Mouse (Mus musculus) heart, adult 8-10 months (tissue): Measurements from ENCODE around the gene Cped1. TPM values are rescaled to one million over a fixed set of nuclear protein-coding genes. Genes with fewer than 3 reads are reported as not detected.
"Not testable (repeated sequence)": the region's sequence is repeated elsewhere in the genome, so short reads cannot be mapped to it uniquely, and the experiment has no call there.

Experiments used
- DNase-seq: peaks from one replicate; pipeline ENCODE4 v3.0.0; 2022; ENCODE audit warnings: low spot score
- total RNA-seq, 4 experiments: library from RNA; stranded (reverse); gene quantifications; 2 replicates each; pipeline ENCODE4 v1.2.4; 2022

Gene Cped1
- total RNA-seq, 4 experiments from 2014 or later, result 19.0 to 28.2 (median 24.9) TPM

DNA sequence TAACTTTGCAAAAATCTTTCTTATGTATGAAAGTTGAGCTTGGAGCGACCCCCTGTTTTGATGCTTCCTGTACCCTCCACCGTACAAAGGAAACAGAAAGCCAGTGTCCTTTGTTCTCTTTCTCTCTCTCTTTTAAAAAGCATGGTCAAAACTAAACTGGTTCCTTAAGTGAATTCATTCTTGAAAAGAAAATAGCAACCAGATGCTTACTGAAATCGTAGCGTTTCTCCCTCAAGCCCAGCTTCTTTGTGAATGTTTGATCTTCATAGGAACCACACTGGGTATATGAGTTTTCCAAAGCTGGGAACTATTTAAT, 40.6 kb downstream of the Cped1 start:
- DNase-seq, result no peak

DNA sequence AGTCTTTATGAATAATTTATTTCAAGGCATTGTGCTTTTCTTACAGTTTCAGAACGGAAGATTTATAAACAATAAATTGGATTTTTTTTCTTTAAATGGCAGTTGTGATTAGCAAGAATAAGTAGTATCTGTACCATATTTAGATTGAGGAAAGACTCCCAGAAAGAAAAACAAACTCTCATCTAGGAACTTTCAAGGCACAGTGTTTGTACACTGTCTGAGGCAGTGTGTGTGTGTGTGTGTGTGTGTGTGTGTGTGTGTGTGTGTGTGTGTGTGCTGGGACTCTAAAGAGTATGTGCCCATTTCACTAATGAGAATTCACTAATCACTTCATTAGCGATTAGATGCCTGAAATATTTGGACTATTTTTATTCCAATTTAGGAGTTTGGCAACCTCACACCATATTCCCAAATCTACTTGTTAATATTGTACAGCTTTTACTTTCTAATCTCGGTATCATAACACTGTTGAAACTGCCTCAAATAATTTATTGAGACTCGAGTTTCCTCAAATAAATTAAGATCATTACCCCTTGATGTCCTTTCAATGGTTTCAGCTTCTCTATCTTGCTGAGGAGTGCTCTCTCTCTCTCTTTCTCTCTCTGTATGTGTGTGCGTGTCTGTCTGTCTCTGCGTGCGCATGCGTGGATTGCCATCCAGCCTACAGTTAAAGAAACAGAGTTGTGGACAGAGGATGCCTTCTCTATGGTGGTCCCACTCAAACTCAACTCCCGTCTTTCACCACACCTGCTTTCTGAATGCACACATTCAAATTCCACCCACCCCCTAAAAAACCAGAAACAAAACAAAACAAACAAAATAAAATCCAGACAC, 41.3 kb downstream of the Cped1 start:
- DNase-seq, result no peak

DNA sequence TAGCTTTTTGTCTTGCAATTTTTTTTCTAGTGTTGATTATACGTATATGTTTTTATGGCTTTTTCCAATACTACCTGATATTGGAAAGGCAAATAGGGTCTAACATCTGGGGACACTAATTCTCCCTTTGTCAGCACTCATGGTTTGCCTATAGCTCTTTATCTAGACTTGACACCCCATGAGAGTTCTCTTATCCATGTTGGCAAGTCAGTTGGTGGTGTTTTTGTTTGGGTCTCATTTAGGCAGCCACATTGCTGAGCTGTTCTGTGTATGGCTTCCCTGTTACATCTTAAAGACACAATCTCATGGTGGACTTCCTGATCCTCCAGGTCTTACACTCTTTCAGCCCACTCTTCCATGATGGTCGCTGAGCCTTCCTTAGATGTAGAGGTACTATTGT, 42.1 kb downstream of the Cped1 start:
- DNase-seq, result no peak

DNA sequence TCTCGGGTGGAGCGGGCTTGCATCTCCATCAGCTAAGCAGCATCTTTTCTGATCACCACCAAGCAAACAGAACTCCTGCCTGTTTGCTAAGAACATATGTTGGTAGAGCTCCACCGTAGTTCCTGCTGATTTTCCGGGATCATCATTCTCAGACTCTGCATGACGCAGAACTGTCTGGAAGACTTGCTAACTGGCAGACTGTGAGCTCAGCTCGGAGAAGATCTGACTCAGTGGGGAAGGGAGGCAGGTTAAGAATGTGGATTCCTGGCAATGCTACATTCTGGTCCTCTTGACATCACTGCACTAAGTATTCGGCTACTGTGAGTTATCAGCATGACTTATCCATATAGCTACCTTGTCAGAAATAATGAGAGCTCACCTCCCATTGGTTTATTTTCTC, 44.7 kb downstream of the Cped1 start:
- no peak for DNase-seq

DNA sequence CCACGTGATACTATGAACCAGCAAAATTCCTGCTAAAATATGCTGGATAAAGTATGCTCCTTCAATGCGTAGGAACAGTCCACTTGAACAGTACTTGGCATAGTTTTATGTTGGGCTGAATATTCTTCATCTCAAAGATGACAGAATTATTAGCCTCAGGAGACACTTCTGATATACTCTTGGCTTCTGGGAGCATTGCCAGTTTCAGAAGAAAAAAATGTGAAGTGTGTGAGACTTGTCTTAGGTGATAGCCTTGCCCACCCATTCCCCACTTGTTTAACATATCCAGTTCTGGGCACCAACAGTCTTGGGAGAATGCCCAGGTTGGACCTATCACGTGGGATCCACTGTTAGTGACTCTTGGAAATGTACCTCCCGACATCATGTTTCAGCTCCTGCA, 47.5 kb downstream of the Cped1 start:
- no peak for DNase-seq

DNA sequence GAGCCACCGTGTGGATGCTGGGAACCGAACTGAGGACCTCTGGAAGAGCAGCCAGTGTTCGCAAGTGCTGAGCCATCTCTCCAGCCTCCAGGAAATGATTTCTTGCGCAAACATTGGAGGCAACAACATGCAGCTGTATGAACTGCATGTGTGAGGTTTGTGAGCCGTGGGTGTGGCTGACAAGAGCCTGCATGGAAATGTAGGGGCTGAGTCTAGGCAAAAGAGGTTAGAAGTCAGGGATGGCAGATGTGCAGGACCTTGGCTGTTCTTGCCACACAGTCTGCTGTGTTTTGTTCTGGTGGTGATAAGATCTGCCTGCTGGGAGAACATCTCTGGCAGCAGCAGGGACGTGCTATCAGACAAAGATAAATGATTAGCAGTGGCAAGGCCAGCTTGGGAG, 49.7 kb downstream of the Cped1 start:
- DNase-seq, result no peak

DNA sequence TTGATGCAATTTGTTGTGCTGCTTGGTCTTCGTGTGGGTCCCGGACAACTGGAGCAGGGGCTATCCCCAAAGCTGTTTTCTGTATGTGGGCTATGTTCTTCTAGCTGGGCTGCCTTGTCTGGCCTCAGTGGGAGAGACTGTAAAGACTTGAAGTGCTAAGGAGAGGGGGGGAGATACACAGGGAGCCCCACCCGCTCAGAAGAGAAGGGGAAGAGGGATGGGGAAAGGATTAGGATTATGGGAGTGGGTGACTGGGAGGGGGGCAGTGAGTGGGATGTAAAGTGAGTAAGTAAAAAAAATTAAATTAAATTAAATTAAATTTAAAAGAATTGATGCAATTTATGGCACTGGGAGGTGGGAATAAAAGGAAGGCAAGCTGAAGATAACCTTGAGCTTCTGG, 50.2 kb downstream of the Cped1 start:
- no peak for DNase-seq

DNA sequence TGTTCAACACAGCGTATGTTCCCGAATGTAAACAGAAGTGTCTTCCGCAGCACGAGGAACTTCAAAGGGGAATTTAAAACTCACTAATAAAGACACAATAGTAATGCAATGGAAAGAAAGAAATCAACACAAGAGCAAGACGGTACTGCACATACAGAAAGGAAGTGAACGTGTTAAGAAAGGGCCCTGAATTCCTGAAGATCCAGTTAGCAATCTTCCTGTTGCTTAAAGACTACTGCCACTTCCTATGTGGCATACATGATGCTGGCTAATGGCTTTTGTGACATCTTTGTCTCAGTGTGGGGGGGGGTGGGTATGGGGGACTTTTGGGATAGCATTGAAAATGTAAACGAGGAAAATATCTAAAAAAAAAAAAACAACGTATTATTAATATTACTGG, 50.7 kb downstream of the Cped1 start:
- no peak for DNase-seq

DNA sequence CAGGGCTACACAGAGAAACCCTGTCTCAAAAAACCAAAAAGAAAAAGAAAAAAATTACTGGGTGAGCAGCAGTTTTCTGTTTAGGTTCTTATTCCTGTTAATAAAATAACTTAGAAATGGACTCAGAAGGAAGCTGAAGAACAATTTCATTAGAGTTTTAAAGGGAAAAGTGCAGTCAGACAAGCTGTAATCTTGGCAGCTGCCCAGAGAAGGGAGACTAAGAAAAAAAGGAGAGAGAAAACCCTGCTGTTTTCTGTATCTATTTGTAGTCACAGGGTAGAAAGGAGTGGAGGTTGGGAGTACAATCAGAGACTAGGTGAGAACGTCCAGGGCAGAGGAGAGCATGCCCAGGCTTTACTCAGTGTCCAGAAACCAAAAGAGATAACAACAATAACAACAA, 51.2 kb downstream of the Cped1 start:
- no peak for DNase-seq

DNA sequence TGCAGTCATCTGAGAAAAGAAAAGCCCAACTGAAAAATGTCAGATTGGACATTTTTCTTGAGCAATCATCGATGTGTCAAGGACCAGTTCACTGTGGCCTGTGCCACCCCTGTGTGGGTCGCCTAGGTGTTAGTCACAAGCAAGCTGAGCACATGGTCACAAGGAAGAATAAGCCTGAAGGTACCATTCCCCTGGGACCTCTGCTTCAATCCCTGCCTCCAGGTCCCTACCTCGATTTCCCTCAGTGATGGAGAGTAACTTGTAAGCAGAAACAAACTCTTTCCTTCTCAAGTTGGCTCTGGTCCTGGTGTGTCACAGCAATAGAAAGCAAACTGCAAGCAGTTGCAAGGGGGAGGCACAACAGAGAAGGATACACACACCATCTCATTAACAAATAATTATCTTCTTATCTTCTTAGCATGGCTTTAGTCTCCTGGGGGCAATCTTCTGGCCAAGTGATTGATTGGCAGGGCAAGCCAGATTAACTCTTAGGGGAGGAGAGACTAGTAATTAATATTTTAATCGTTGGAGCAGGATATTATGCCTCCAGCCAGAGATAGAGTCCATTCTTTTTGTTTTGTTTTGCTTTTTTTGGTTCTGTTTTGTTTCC, 51.8 kb downstream of the Cped1 start:
- DNase-seq, result no peak

DNA sequence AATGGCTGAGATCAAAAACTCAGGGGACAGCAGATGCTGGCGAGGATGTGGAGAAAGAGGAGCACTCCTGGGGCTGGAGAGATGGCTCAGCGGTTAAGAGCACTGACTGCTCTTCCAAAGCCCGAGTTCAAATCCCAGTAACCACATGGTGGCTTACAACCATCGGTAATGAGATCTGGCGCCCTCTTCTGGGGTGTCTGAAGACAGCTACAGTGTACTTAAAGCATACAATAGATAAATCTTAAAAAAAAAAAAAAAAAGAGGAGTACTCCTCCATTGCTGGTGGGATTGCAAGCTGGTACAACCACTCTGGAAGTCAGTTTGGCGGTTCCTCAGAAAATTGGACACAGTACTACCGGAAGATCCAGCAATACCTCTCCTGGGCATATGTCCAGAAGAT, 54.0 kb downstream of the Cped1 start:
- DNase-seq, result not testable (repeated sequence)

DNA sequence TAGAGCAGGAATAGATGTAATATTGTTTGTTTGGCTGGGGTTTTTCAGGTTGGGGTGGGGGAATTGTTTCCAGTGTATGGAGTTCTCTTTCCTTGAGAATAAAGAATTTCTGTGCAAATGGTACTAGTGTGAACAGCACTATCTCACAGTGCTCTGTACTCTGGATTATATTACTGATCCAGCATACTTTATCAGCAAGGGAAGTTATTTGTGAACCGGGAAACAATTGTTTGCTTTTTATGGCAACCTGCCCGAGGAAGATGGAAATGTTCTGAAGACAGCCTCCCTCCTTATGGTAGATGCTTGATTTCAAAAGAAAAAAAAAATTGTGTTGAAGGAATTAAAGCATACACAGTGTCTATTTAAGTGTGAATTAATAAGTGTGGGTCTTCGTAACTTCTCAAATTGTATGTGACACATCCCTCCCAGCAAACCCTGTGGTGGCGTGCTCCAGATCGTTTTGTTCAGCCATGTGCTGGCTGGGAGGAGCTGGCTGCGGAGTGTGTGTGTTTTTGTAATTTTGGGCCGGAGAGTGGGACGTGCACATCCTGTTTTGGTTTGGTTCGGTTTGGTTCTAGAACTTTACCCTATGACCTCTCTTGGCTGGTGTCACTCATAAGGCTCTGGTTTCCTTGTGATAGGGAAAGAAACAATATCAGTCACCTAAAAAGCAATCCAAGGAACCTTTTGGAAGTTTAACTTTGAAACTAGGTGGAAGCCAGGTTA, 59.3 kb downstream of the Cped1 start:
- peak; percentile 88 for DNase-seq

DNA sequence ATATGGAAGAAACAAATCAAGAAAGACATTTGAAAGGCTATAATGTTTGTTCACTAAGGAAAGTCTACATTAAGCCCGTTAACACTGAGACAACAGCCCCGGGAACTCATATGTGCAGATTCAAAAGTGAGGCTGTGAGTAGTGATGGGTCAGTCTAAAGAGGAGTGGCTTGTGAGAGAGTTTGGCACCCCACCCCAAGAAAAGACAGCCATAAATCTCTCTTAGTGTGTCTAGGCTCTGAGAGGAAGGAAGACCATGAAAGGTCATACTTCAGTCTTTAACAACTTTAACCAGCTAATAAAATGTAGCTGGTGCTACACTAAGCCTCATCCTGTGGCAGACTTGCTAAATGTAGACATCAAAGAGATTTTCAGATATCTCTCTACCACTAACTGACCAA, 61.4 kb downstream of the Cped1 start:
- DNase-seq, result no peak

DNA sequence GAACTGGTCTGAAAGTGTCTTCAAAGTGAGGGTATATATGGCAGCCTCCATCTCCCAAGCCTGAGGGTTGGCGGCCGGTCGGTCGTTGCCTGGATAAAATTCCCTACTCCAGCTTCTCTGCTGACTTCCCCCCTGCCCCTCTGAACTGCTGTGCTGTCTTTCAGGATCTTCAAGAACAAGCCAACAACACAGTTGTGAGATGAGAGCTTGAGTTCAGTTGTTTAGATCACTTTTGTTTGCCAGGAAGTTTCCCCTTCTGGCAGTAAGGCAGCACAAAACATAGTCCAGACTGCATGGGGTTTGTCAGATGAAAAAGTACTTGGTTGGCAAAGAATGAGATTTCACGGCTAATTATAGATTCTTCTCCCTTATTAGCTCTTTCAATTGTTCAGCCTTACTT, 63.4 kb downstream of the Cped1 start:
- DNase-seq, result peak; percentile 53

DNA sequence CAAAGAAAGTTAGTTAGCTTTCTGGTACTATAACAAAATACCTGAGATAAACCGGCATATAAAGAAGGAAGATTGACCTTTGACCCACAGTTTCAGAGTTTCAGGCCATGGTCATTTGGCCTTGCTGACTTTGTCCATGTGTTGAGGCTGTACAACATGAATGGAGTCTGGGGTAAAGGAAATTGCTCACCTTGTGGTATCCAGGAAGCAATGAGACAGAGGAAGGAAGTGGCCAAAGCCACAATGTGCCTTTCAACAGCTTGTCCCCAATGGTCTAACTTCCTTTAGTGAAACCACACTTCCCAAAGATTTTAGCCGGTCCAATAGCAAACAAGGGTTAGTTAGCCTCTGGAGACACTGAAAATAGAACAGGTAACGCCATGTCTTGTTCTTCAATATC, 65.8 kb downstream of the Cped1 start:
- DNase-seq, result peak; percentile 55

DNA sequence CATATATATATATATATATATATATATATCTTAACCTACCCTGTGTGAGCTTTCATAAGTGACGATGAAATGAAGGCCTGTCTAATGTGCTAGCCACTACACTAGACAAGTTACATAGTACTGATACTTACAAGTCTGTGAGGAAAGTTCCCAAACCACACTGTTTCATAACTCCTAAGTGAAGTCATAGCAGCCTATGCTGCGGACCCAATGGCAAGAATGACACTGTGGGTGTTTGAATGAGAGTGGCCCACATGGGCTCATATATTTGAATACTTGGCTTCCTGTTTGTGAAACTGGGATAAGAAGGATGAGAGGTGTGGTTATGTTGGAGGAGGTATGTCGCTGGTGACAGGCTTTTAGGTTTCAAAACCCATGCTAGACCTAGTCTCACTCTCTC, 67.3 kb downstream of the Cped1 start:
- no peak for DNase-seq

DNA sequence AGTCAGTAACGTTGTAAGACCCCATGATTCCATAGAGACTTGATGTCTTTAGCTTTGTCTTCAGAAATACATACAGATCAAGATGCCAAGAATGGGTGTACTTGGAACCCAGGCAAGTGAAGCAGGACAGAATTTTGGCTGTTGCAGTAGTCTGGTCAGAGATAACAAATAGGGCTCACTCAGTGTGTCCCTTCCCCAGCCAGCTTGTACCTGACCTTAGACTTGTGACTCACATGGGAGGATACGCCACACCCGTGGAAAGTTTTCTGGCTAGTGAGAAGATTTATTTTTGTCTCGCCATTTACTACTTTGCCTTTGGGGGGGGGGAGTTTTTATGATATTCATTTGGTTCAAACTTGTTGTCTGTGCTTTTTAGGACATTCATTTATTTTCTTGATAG, 78.6 kb downstream of the Cped1 start:
- DNase-seq, result peak; percentile 82

DNA sequence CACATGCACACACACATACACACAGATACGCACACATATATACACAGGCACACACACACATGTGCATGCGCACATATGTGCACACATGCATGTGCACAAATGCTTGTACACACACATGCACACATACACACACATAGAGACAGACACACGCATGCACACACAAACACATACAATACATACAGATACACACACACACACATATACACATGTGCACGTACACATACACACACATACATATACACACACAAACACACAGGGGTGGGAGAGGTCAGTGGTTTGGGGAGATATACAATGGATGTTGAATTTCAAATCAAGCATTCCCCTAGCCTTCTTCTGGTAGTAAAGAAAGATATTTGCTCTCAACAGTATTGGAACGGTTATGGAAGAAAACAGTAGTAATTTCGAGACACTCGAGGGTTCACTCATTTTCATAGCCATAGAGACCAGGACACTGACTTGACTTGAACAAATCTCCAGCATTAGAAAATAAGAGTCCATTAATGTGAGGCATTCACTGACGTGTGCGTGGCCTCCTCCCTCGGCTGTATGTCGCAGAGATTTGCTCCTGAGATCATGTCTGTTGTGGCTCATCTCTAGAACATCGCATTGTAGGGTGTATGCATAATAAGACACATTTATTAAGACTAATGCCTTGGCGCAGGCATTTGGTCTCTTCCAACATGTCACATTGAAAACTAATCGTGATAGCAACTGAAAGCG, 85.0 kb downstream of the Cped1 start:
- no peak for DNase-seq

DNA sequence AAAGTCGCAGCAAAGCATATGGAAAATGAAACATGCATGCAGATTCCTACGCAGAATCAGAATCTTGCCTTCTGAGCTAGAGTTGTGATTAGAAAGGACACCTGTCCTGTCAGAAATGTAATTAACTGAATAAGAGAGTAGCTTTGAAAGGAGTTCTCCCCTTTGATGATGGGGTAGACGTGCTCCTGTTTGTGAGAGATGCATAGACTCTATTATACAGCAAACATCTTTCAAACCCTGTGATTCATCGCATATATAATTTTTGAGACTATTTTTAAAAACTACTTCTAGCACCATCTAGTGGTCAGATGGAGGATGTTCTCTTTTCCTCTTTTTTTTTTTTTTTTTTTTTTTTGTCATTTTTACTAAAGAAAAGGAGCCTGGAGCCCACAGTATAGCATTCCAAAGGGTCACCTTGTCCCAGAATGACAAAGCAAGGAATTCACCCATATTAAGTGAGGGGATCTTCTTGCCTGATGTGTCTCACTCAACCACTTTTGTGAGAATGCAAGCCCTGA, 85.7 kb downstream of the Cped1 start:
- no peak for DNase-seq

DNA sequence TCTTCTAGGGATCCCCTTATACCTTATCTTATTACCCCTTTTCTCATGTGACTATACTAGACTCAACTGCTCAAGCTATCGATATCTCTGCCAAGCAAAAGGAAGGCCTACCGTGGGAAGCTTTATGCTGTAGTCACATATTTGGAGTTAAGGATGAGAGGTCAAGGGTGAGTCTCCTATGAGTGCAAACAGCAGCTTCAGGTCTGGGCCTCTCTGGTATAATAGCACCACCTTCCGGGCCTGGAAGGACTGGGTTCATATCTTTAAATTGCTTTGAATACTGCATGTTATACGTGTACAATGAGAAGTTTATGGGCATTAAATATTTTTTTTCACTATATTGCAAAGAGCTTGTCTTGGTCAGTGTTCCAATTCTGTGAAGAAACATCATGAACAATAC, 87.0 kb downstream of the Cped1 start:
- no peak for DNase-seq

DNA sequence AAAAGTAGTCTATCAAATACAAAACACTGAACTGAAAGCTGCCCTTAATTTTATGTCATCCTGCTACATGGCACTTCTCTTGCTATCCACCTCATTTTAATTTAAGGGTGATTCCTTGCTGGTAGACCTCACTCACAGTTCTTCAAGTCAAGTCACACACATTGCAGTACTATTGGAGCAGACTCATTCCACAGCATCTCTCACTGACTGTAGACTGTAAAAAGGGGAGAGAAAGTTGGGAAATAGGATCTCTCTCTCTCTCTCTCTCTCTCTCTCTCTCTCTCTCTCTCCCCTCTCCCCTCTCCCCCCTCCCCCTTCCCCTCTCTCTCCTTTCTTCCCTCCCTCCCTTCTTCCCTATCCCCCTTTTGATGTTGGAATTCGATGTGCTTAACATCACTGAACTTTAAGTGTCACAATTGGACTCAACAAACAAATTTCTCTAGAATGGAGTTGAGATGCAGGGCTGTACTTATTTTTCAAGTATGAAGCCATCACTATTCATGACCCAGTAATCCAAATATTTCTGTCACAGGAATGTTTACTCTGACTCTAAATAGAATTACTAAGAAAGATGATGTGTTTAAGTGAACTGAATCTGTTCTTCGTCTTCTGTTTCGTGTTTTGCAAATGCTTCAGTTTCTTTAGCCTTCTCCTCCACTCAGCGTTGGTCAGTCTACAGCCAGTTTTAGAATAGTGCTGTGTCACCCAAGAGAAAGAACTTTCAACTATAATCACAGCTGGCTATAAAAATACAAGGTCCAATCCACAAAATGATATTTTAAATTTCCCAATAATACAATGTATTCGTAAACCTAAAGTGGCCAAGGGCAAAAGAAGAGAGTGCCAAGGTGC, 88.7 kb downstream of the Cped1 start:
- no peak for DNase-seq
